Mouse (Mus musculus): Measurements from ENCODE around the gene Arel1. TPM values are rescaled to one million over a fixed set of nuclear protein-coding genes. Genes with fewer than 3 reads are reported as not detected.
A peak's percentile ranks its signal among the peaks of the same experiment; 100 is the strongest.

The Arel1 gene
- polyA plus RNA-seq, 1 experiment from 2014 or later, result 41.0 TPM

- H3K27ac ChIP-seq, result no peak overlapping the region; the same call in 1 of the 2 replicates
- no peaks in the 10 kb centered on the region for H3K36me3 ChIP-seq (replicated peaks; ENCODE audit: control insufficient read depth, insufficient read depth)
- H3K27me3 ChIP-seq (ENCODE audit: control insufficient read depth, insufficient read depth, low read length), result no peaks in the 10 kb centered on the region
- peak overlapping the region; percentile 44; the same call in 1 of the 2 replicates for H3K9ac ChIP-seq
- peak overlapping the region; percentile 40 for H3K4me2 ChIP-seq (replicated peaks)
- 94% methylated on average over 8 of the region's 9 CpGs for WGBS
- ATAC-seq (ENCODE audit: low FRiP score) (no peak), DNase-seq (ENCODE audit: low spot score) (no peak)
- H3K9me3 ChIP-seq (ENCODE audit: control insufficient read depth, low read length), result no peaks in the 10 kb centered on the region
- H3K4me3 ChIP-seq (replicated peaks; ENCODE audit: low read length), result peak overlapping the region; percentile 89
- H3K4me1 ChIP-seq (replicated peaks; ENCODE audit: control insufficient read depth, insufficient read depth, low read length), result peaks cover 28% of the 10 kb centered on the region
Observed at GRCm38 (mm10) chr12:84995112-84995761, 24.5 kb upstream of the Arel1 start.

GRCm38 (mm10) chr12:84989456-84989855 lies 18.8 kb upstream of the Arel1 start:
- H3K9me3 ChIP-seq (ENCODE audit: control insufficient read depth, low read length), result no peaks in the 10 kb centered on the region
- H3K9ac ChIP-seq, result no peak overlapping the region
- peaks cover 8% of the 10 kb centered on the region for H3K36me3 ChIP-seq (replicated peaks; ENCODE audit: control insufficient read depth, insufficient read depth)
- H3K4me2 ChIP-seq (replicated peaks), result no peak overlapping the region
- no peaks in the 10 kb centered on the region for H3K27me3 ChIP-seq (ENCODE audit: control insufficient read depth, insufficient read depth, low read length)
- H3K4me3 ChIP-seq (replicated peaks; ENCODE audit: low read length), result no peak overlapping the region
- DNase-seq (ENCODE audit: low spot score) (no peak), ATAC-seq (ENCODE audit: low FRiP score) (no peak)
- no peaks in the 10 kb centered on the region for H3K4me1 ChIP-seq (replicated peaks; ENCODE audit: control insufficient read depth, insufficient read depth, low read length)
- no peak overlapping the region for H3K27ac ChIP-seq
- WGBS, result 84% methylated on average over 4 of the region's 4 CpGs

- H3K4me2 ChIP-seq (replicated peaks), result no peak overlapping the region
- DNase-seq (ENCODE audit: low spot score) (no peak), ATAC-seq (ENCODE audit: low FRiP score) (no peak)
- WGBS, result 90% methylated on average over 2 of the region's 2 CpGs
- no peaks in the 10 kb centered on the region for H3K9me3 ChIP-seq (ENCODE audit: control insufficient read depth, low read length)
- H3K4me1 ChIP-seq (replicated peaks; ENCODE audit: control insufficient read depth, insufficient read depth, low read length), result no peaks in the 10 kb centered on the region
- H3K27ac ChIP-seq, result no peak overlapping the region
- H3K36me3 ChIP-seq (replicated peaks; ENCODE audit: control insufficient read depth, insufficient read depth), result peaks cover 97% of the 10 kb centered on the region
- no peaks in the 10 kb centered on the region for H3K27me3 ChIP-seq (ENCODE audit: control insufficient read depth, insufficient read depth, low read length)
- H3K9ac ChIP-seq, result no peak overlapping the region
- no peak overlapping the region for H3K4me3 ChIP-seq (replicated peaks; ENCODE audit: low read length)
Observed at GRCm38 (mm10) chr12:84979264-84979862, 8.7 kb upstream of the Arel1 start.

- no peak for ATAC-seq (ENCODE audit: low FRiP score)
- Histone ChIP-seq H3K4me2 (replicated peaks) (peak overlapping the region; percentile 77), H3K36me3 (replicated peaks; ENCODE audit: control insufficient read depth, insufficient read depth) (peaks cover 26% of the 10 kb centered on the region), H3K4me3 (replicated peaks; ENCODE audit: low read length) (peak overlapping the region; percentile 97), H3K27me3 (ENCODE audit: control insufficient read depth, insufficient read depth, low read length) (no peaks in the 10 kb centered on the region), H3K27ac (no peak overlapping the region), H3K9ac (peak overlapping the region; percentile 92), H3K9me3 (ENCODE audit: control insufficient read depth, low read length) (no peaks in the 10 kb centered on the region), H3K4me1 (replicated peaks; ENCODE audit: control insufficient read depth, insufficient read depth, low read length) (peaks cover 11% of the 10 kb centered on the region)
- DNase-seq (ENCODE audit: low spot score), result no peak
- 31% methylated on average over 15 of the region's 15 CpGs for WGBS
Observed at GRCm38 (mm10) chr12:84969656-84970427, 858 bp downstream of the Arel1 start.

GRCm38 (mm10) chr12:84968831-84969655 lies 1.7 kb downstream of the Arel1 start:
- ATAC-seq (ENCODE audit: low FRiP score) (no peak), DNase-seq (ENCODE audit: low spot score) (no peak)
- Histone ChIP-seq H3K4me2 (replicated peaks) (peak overlapping the region; percentile 77), H3K9me3 (ENCODE audit: control insufficient read depth, low read length) (no peaks in the 10 kb centered on the region), H3K4me1 (replicated peaks; ENCODE audit: control insufficient read depth, insufficient read depth, low read length) (peaks cover 11% of the 10 kb centered on the region), H3K4me3 (replicated peaks; ENCODE audit: low read length) (peak overlapping the region; percentile 97; the same call in 1 of the 2 replicates), H3K27ac (no peak overlapping the region), H3K36me3 (replicated peaks; ENCODE audit: control insufficient read depth, insufficient read depth) (peaks cover 24% of the 10 kb centered on the region), H3K27me3 (ENCODE audit: control insufficient read depth, insufficient read depth, low read length) (no peaks in the 10 kb centered on the region), H3K9ac (0 out of 2 replicates have a peak overlapping the region, but pooled peaks have one; percentile 92)
- WGBS, result 86% methylated on average over 16 of the region's 16 CpGs

GRCm38 (mm10) chr12:84962606-84963005 lies 8.1 kb downstream of the Arel1 start:
- 90% methylated on average over 7 of the region's 7 CpGs for WGBS
- H3K4me2 ChIP-seq (replicated peaks), result no peak overlapping the region
- no peaks in the 10 kb centered on the region for H3K27me3 ChIP-seq (ENCODE audit: control insufficient read depth, insufficient read depth, low read length)
- ATAC-seq (ENCODE audit: low FRiP score) (no peak), DNase-seq (ENCODE audit: low spot score) (no peak)
- no peaks in the 10 kb centered on the region for H3K4me1 ChIP-seq (replicated peaks; ENCODE audit: control insufficient read depth, insufficient read depth, low read length)
- H3K4me3 ChIP-seq (replicated peaks; ENCODE audit: low read length), result no peak overlapping the region
- no peak overlapping the region for H3K27ac ChIP-seq
- H3K9ac ChIP-seq, result no peak overlapping the region
- peaks cover 24% of the 10 kb centered on the region for H3K36me3 ChIP-seq (replicated peaks; ENCODE audit: control insufficient read depth, insufficient read depth)
- no peaks in the 10 kb centered on the region for H3K9me3 ChIP-seq (ENCODE audit: control insufficient read depth, low read length)

- Histone ChIP-seq H3K4me1 (replicated peaks; ENCODE audit: control insufficient read depth, insufficient read depth, low read length) (no peaks in the 10 kb centered on the region), H3K9ac (no peak overlapping the region), H3K36me3 (replicated peaks; ENCODE audit: control insufficient read depth, insufficient read depth) (peaks cover 21% of the 10 kb centered on the region), H3K9me3 (ENCODE audit: control insufficient read depth, low read length) (no peaks in the 10 kb centered on the region), H3K27ac (no peak overlapping the region), H3K4me3 (replicated peaks; ENCODE audit: low read length) (no peak overlapping the region), H3K27me3 (ENCODE audit: control insufficient read depth, insufficient read depth, low read length) (no peaks in the 10 kb centered on the region), H3K4me2 (replicated peaks) (no peak overlapping the region)
- no peak for ATAC-seq (ENCODE audit: low FRiP score)
- WGBS, result 97% methylated on average over 1 of the region's 1 CpGs
- DNase-seq (ENCODE audit: low spot score), result no peak
Observed at GRCm38 (mm10) chr12:84958794-84959356, 11.8 kb downstream of the Arel1 start.

GRCm38 (mm10) chr12:84956317-84956716 lies 14.4 kb downstream of the Arel1 start:
- no peak overlapping the region for H3K4me3 ChIP-seq (replicated peaks; ENCODE audit: low read length)
- H3K9ac ChIP-seq, result no peak overlapping the region
- H3K36me3 ChIP-seq (replicated peaks; ENCODE audit: control insufficient read depth, insufficient read depth), result peaks cover 14% of the 10 kb centered on the region
- no peak for DNase-seq (ENCODE audit: low spot score)
- no peaks in the 10 kb centered on the region for H3K27me3 ChIP-seq (ENCODE audit: control insufficient read depth, insufficient read depth, low read length)
- WGBS, result 98% methylated on average over 3 of the region's 3 CpGs
- no peaks in the 10 kb centered on the region for H3K4me1 ChIP-seq (replicated peaks; ENCODE audit: control insufficient read depth, insufficient read depth, low read length)
- no peak for ATAC-seq (ENCODE audit: low FRiP score)
- no peak overlapping the region for H3K27ac ChIP-seq
- no peaks in the 10 kb centered on the region for H3K9me3 ChIP-seq (ENCODE audit: control insufficient read depth, low read length)
- no peak overlapping the region for H3K4me2 ChIP-seq (replicated peaks)
